Mouse (Mus musculus): Measurements from ENCODE around the gene Zfp322a. TPM values are rescaled to one million over a fixed set of nuclear protein-coding genes. Genes with fewer than 3 reads are reported as not detected.
A peak's percentile ranks its signal among the peaks of the same experiment; 100 is the strongest.

The Zfp322a gene
- polyA plus RNA-seq, 1 experiment from 2014 or later = 17.2 TPM

DNA sequence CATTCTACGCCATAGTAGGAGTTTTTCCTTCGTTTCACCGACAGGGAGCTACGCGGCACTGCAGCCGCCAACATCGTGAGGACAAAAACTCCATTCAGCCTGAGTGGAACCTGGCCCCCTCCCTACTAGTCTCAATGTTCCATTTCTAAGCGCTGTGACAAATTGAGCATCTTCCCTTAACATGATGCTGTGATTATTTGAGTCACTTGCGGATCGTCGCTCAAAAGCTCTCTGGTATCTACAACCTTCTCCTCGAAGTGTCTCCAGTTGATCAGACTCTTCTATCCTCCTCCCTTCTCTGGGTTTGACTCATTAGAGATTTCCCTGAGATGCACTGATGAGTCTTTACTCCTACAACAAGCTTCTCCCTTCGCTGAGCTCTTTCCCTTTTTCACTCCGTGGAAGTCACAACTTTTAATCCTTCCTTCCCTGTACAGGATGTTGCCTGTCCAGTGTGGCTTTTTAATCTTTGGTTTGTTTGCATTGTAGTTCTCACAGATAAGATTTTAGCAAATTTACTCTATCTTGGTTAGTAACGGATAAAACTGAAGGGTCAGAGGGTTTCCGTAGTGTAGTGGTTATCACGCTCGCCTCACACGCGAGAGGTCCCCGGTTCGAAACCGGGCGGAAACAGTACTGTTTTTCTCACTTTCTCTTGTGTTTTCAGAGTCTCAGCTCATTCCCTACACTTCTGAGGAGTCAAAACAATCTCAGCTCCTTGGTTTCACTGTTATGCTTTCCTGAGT lies 61.8 kb downstream of the Zfp322a start:
- no peaks in the 10 kb centered on the region for H3K9me3 ChIP-seq (ENCODE audit: control insufficient read depth)
- 4% methylated on average over 24 of the region's 24 CpGs for WGBS
- H3K27me3 ChIP-seq (replicated peaks; ENCODE audit: control insufficient read depth, insufficient read depth, low read length) = peaks cover 58% of the 10 kb centered on the region
- H3K36me3 ChIP-seq (ENCODE audit: control insufficient read depth, insufficient read depth) = no peaks in the 10 kb centered on the region
- H3K27ac ChIP-seq (ENCODE audit: low read depth, low read length) = no peak overlapping the region
- H3K4me3 ChIP-seq (ENCODE audit: low read depth, low read length) = no peak overlapping the region
- H3K4me2 ChIP-seq (replicated peaks; ENCODE audit: low read depth) = peak overlapping the region; percentile 43; the same call in 1 of the 2 replicates
- no peak for ATAC-seq
- no peak overlapping the region for H3K9ac ChIP-seq (ENCODE audit: low read depth, low read length)
- no peak for TF ChIP-seq CTCF (IDR thresholded peaks at IDR 0.05; ENCODE audit: low read depth)
- 0 out of 2 replicates have a peak, but pooled peaks cover 4% of the 10 kb centered on the region for H3K4me1 ChIP-seq (replicated peaks; ENCODE audit: control insufficient read depth, insufficient read depth, low read length)

DNA sequence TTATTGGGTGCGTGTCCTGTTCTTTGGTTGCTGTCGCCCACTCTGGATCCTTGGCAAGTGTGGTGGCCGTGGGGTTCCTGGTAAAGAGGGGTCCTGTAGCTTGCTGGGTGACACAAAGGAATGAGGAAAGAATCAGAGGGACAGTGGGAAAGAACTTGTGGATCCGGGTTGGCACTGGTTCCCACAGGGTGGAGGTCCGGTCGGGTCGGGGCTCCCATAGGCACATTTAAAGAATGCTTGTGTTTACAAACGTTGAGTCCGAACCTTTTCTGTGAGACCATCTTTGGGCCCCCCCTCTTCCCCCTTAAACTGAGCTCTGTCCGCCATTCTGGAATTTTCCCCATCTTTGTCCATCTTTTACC lies 62.3 kb downstream of the Zfp322a start:
- TF ChIP-seq CTCF (IDR thresholded peaks at IDR 0.05; ENCODE audit: low read depth) = no peak
- H3K27me3 ChIP-seq (replicated peaks; ENCODE audit: control insufficient read depth, insufficient read depth, low read length) = peaks cover 54% of the 10 kb centered on the region
- ATAC-seq = no peak
- H3K4me2 ChIP-seq (replicated peaks; ENCODE audit: low read depth) = peak overlapping the region; percentile 43; the same call in 1 of the 2 replicates
- 0 out of 2 replicates have a peak, but pooled peaks cover 4% of the 10 kb centered on the region for H3K4me1 ChIP-seq (replicated peaks; ENCODE audit: control insufficient read depth, insufficient read depth, low read length)
- H3K9ac ChIP-seq (ENCODE audit: low read depth, low read length) = no peak overlapping the region
- H3K36me3 ChIP-seq (ENCODE audit: control insufficient read depth, insufficient read depth) = no peaks in the 10 kb centered on the region
- H3K9me3 ChIP-seq (ENCODE audit: control insufficient read depth) = no peaks in the 10 kb centered on the region
- H3K4me3 ChIP-seq (ENCODE audit: low read depth, low read length) = no peak overlapping the region
- 36% methylated on average over 10 of the region's 10 CpGs for WGBS
- no peak overlapping the region for H3K27ac ChIP-seq (ENCODE audit: low read depth, low read length)

Other genes with a start within 250 kb of the Zfp322a start
- not detected in 2 replicates for gene Vmn1r218, start 236.1 kb downstream of the Zfp322a start, polyA plus RNA-seq (2015; fragmentation: Nextera tagmentation; extraction: Ambion mirVana)
- gene Vmn1r219, start 209.9 kb downstream of the Zfp322a start, polyA plus RNA-seq (2015; fragmentation: Nextera tagmentation; extraction: Ambion mirVana) = 0.01 and 0.03 TPM in 2 replicates
- not detected in 2 replicates for gene Vmn1r220, start 181.2 kb downstream of the Zfp322a start, polyA plus RNA-seq (2015; fragmentation: Nextera tagmentation; extraction: Ambion mirVana)
- gene Vmn1r221, start 155.1 kb downstream of the Zfp322a start, polyA plus RNA-seq (2015; fragmentation: Nextera tagmentation; extraction: Ambion mirVana) = not detected in 2 replicates
- gene Vmn1r222, start 133.3 kb downstream of the Zfp322a start, polyA plus RNA-seq (2015; fragmentation: Nextera tagmentation; extraction: Ambion mirVana) = not detected in 2 replicates
- gene Vmn1r223, start 122.1 kb downstream of the Zfp322a start, polyA plus RNA-seq (2015; fragmentation: Nextera tagmentation; extraction: Ambion mirVana) = not detected in 2 replicates
- 5.1 and 5.6 TPM in 2 replicates for gene Abt1, start 54.7 kb upstream of the Zfp322a start, polyA plus RNA-seq (2015; fragmentation: Nextera tagmentation; extraction: Ambion mirVana)
- not detected in 2 replicates for gene Btn1a1, start 96.7 kb upstream of the Zfp322a start, polyA plus RNA-seq (2015; fragmentation: Nextera tagmentation; extraction: Ambion mirVana)
- gene Btn2a2, start 119.6 kb upstream of the Zfp322a start, polyA plus RNA-seq (2015; fragmentation: Nextera tagmentation; extraction: Ambion mirVana) = not detected in 2 replicates
- 6.1 and 8.1 TPM in 2 replicates for gene Hist1h4h, start 161.8 kb upstream of the Zfp322a start, polyA plus RNA-seq (2015; fragmentation: Nextera tagmentation; extraction: Ambion mirVana)
- gene Hist1h2af, start 164.7 kb upstream of the Zfp322a start, polyA plus RNA-seq (2015; fragmentation: Nextera tagmentation; extraction: Ambion mirVana) = 2.7 and 3.0 TPM in 2 replicates
- gene Hist1h3g, start 166.2 kb upstream of the Zfp322a start, polyA plus RNA-seq (2015; fragmentation: Nextera tagmentation; extraction: Ambion mirVana) = 1.2 and 2.1 TPM in 2 replicates
- 0.18 and 0.23 TPM in 2 replicates for gene Hist1h2bh, start 174.2 kb upstream of the Zfp322a start, polyA plus RNA-seq (2015; fragmentation: Nextera tagmentation; extraction: Ambion mirVana)
- 0.37 TPM in 1 of 2 replicates, not detected in the other for gene Hist1h3f, start 174.8 kb upstream of the Zfp322a start, polyA plus RNA-seq (2015; fragmentation: Nextera tagmentation; extraction: Ambion mirVana)
- gene Hist1h4f, start 182.4 kb upstream of the Zfp322a start, polyA plus RNA-seq (2015; fragmentation: Nextera tagmentation; extraction: Ambion mirVana) = 0.46 TPM in 1 of 2 replicates, not detected in the other
- 0.13 and 0.21 TPM in 2 replicates for gene Hist1h1d, start 184.1 kb upstream of the Zfp322a start, polyA plus RNA-seq (2015; fragmentation: Nextera tagmentation; extraction: Ambion mirVana)
- gene Hist1h3e, start 193.2 kb upstream of the Zfp322a start, polyA plus RNA-seq (2015; fragmentation: Nextera tagmentation; extraction: Ambion mirVana) = 2.2 and 2.4 TPM in 2 replicates
- 17.7 and 24.0 TPM in 2 replicates for gene Hist1h2ae, start 202.0 kb upstream of the Zfp322a start, polyA plus RNA-seq (2015; fragmentation: Nextera tagmentation; extraction: Ambion mirVana)
- gene Hist1h2bg, start 202.2 kb upstream of the Zfp322a start, polyA plus RNA-seq (2015; fragmentation: Nextera tagmentation; extraction: Ambion mirVana) = 3.1 and 4.4 TPM in 2 replicates
- 0.64 and 1.3 TPM in 2 replicates for gene Hist1h2bf, start 205.0 kb upstream of the Zfp322a start, polyA plus RNA-seq (2015; fragmentation: Nextera tagmentation; extraction: Ambion mirVana)
- gene Hist1h2ad, start 205.2 kb upstream of the Zfp322a start, polyA plus RNA-seq (2015; fragmentation: Nextera tagmentation; extraction: Ambion mirVana) = 0.97 and 1.3 TPM in 2 replicates
- gene Hist1h3d, start 206.6 kb upstream of the Zfp322a start, polyA plus RNA-seq (2015; fragmentation: Nextera tagmentation; extraction: Ambion mirVana) = 1.6 and 2.3 TPM in 2 replicates
- gene Hist1h4d, start 212.4 kb upstream of the Zfp322a start, polyA plus RNA-seq (2015; fragmentation: Nextera tagmentation; extraction: Ambion mirVana) = 34.7 and 35.3 TPM in 2 replicates

Measured in intestine, postnatal 0 days (tissue).